Mouse (Mus musculus): ENCODE data around the gene Olfr251. TPM values are rescaled to one million over a fixed set of nuclear protein-coding genes. Genes with fewer than 3 reads are reported as not detected.
"Not testable (repeated sequence)": the region's sequence is repeated elsewhere in the genome, so short reads cannot be mapped to it uniquely, and the experiment has no call there.

The Olfr251 gene
- total RNA-seq (2015; ENCODE audit: low replicate concordance) (not detected in 2 replicates), total RNA-seq (2017; ENCODE audit: low replicate concordance) (not detected in 2 replicates)

- ATAC-seq (replicated peaks; ENCODE audit: low FRiP score, poor library complexity, severe bottlenecking), result no peak
Observed at GRCm38 (mm10) chr9:38376786-38377185, at the start of gene Olfr251. TSS of gene Olfr251 (plus strand) at chr9:38377086.

- no peak for ATAC-seq (replicated peaks; ENCODE audit: low FRiP score, poor library complexity, severe bottlenecking)
Observed at GRCm38 (mm10) chr9:38328760-38329159, 48.1 kb upstream of the Olfr251 start, which contains the start of gene Olfr25. TSS of gene Olfr25 (plus strand) at chr9:38329060.

GRCm38 (mm10) chr9:38348111-38348510 is 28.8 kb upstream of the Olfr251 start, which contains the start of gene Olfr898:
TSS of gene Olfr898 (plus strand) at chr9:38348411.
- no peak for ATAC-seq (replicated peaks; ENCODE audit: low FRiP score, poor library complexity, severe bottlenecking)

- ATAC-seq (replicated peaks; ENCODE audit: low FRiP score, poor library complexity, severe bottlenecking), result no peak
Observed at GRCm38 (mm10) chr9:38366596-38366995, 10.3 kb upstream of the Olfr251 start, which contains the start of gene Olfr250. TSS of gene Olfr250 (plus strand) at chr9:38366896.

- no peak for ATAC-seq (replicated peaks; ENCODE audit: low FRiP score, poor library complexity, severe bottlenecking)
Observed at GRCm38 (mm10) chr9:38401398-38401797, 24.5 kb downstream of the Olfr251 start, which contains the start of gene Olfr147. TSS of gene Olfr147 (plus strand) at chr9:38401698.

- ATAC-seq (replicated peaks; ENCODE audit: low FRiP score, poor library complexity, severe bottlenecking), result not testable (repeated sequence)
Observed at GRCm38 (mm10) chr9:38407502-38407901, 30.6 kb downstream of the Olfr251 start.

- not testable (repeated sequence) for ATAC-seq (replicated peaks; ENCODE audit: low FRiP score, poor library complexity, severe bottlenecking)
Observed at GRCm38 (mm10) chr9:38413502-38413901, 36.6 kb downstream of the Olfr251 start.

GRCm38 (mm10) chr9:38423801-38424200 is 46.9 kb downstream of the Olfr251 start:
- no peak for ATAC-seq (replicated peaks; ENCODE audit: low FRiP score, poor library complexity, severe bottlenecking)

GRCm38 (mm10) chr9:38427026-38427425 is 50.1 kb downstream of the Olfr251 start:
- no peak for ATAC-seq (replicated peaks; ENCODE audit: low FRiP score, poor library complexity, severe bottlenecking)

- no peak for ATAC-seq (replicated peaks; ENCODE audit: low FRiP score, poor library complexity, severe bottlenecking)
Observed at GRCm38 (mm10) chr9:38429155-38429554, 52.3 kb downstream of the Olfr251 start, which contains the start of gene Olfr901. TSS of gene Olfr901 (plus strand) at chr9:38429455.

Other genes starting within 250 kb of the Olfr251 start
- gene Olfr890, start 234.6 kb upstream of the Olfr251 start, total RNA-seq (2015; ENCODE audit: low replicate concordance), result not detected in 2 replicates
- not detected in 2 replicates for gene Olfr890, start 234.6 kb upstream of the Olfr251 start, total RNA-seq (2017; ENCODE audit: low replicate concordance)
- gene Olfr891, start 196.3 kb upstream of the Olfr251 start, total RNA-seq (2015; ENCODE audit: low replicate concordance), result not detected in 2 replicates
- gene Olfr891, start 196.3 kb upstream of the Olfr251 start, total RNA-seq (2017; ENCODE audit: low replicate concordance), result not detected in 2 replicates
- not detected in 2 replicates for gene Olfr893, start 168.7 kb upstream of the Olfr251 start, total RNA-seq (2015; ENCODE audit: low replicate concordance)
- gene Olfr893, start 168.7 kb upstream of the Olfr251 start, total RNA-seq (2017; ENCODE audit: low replicate concordance), result not detected in 2 replicates
- not detected in 2 replicates for gene Olfr894, start 159.0 kb upstream of the Olfr251 start, total RNA-seq (2015; ENCODE audit: low replicate concordance)
- gene Olfr894, start 159.0 kb upstream of the Olfr251 start, total RNA-seq (2017; ENCODE audit: low replicate concordance), result not detected in 2 replicates
- not detected in 2 replicates for gene Olfr143, start 124.3 kb upstream of the Olfr251 start, total RNA-seq (2015; ENCODE audit: low replicate concordance)
- not detected in 2 replicates for gene Olfr143, start 124.3 kb upstream of the Olfr251 start, total RNA-seq (2017; ENCODE audit: low replicate concordance)
- gene Olfr895, start 109.2 kb upstream of the Olfr251 start, total RNA-seq (2015; ENCODE audit: low replicate concordance), result not detected in 2 replicates
- gene Olfr895, start 109.2 kb upstream of the Olfr251 start, total RNA-seq (2017; ENCODE audit: low replicate concordance), result not detected in 2 replicates
- gene Olfr896-ps1, start 86.0 kb upstream of the Olfr251 start, total RNA-seq (2015; ENCODE audit: low replicate concordance), result not detected in 2 replicates
- gene Olfr896-ps1, start 86.0 kb upstream of the Olfr251 start, total RNA-seq (2017; ENCODE audit: low replicate concordance), result not detected in 2 replicates
- gene Olfr25, start 48.0 kb upstream of the Olfr251 start, total RNA-seq (2015; ENCODE audit: low replicate concordance), result not detected in 2 replicates
- 0.39 TPM in 1 of 2 replicates, not detected in the other for gene Olfr25, start 48.0 kb upstream of the Olfr251 start, total RNA-seq (2017; ENCODE audit: low replicate concordance)
- not detected in 2 replicates for gene Olfr898, start 28.7 kb upstream of the Olfr251 start, total RNA-seq (2015; ENCODE audit: low replicate concordance)
- gene Olfr898, start 28.7 kb upstream of the Olfr251 start, total RNA-seq (2017; ENCODE audit: low replicate concordance), result not detected in 2 replicates
- not detected in 2 replicates for gene Olfr250, start 10.2 kb upstream of the Olfr251 start, total RNA-seq (2015; ENCODE audit: low replicate concordance)
- not detected in 2 replicates for gene Olfr250, start 10.2 kb upstream of the Olfr251 start, total RNA-seq (2017; ENCODE audit: low replicate concordance)
- gene Olfr147, start 24.6 kb downstream of the Olfr251 start, total RNA-seq (2015; ENCODE audit: low replicate concordance), result not detected in 2 replicates
- not detected in 2 replicates for gene Olfr147, start 24.6 kb downstream of the Olfr251 start, total RNA-seq (2017; ENCODE audit: low replicate concordance)
- not detected in 2 replicates for gene Olfr901, start 52.4 kb downstream of the Olfr251 start, total RNA-seq (2015; ENCODE audit: low replicate concordance)
- not detected in 2 replicates for gene Olfr901, start 52.4 kb downstream of the Olfr251 start, total RNA-seq (2017; ENCODE audit: low replicate concordance)
- gene Olfr902, start 70.6 kb downstream of the Olfr251 start, total RNA-seq (2015; ENCODE audit: low replicate concordance), result not detected in 2 replicates
- gene Olfr902, start 70.6 kb downstream of the Olfr251 start, total RNA-seq (2017; ENCODE audit: low replicate concordance), result not detected in 2 replicates
- gene Olfr904, start 86.1 kb downstream of the Olfr251 start, total RNA-seq (2015; ENCODE audit: low replicate concordance), result not detected in 2 replicates
- gene Olfr904, start 86.1 kb downstream of the Olfr251 start, total RNA-seq (2017; ENCODE audit: low replicate concordance), result not detected in 2 replicates
- not detected in 2 replicates for gene Olfr905, start 94.0 kb downstream of the Olfr251 start, total RNA-seq (2015; ENCODE audit: low replicate concordance)
- gene Olfr905, start 94.0 kb downstream of the Olfr251 start, total RNA-seq (2017; ENCODE audit: low replicate concordance), result not detected in 2 replicates
- gene Olfr906, start 110.0 kb downstream of the Olfr251 start, total RNA-seq (2015; ENCODE audit: low replicate concordance), result not detected in 2 replicates
- gene Olfr906, start 110.0 kb downstream of the Olfr251 start, total RNA-seq (2017; ENCODE audit: low replicate concordance), result not detected in 2 replicates
- not detected in 2 replicates for gene Olfr907, start 118.7 kb downstream of the Olfr251 start, total RNA-seq (2015; ENCODE audit: low replicate concordance)
- gene Olfr907, start 118.7 kb downstream of the Olfr251 start, total RNA-seq (2017; ENCODE audit: low replicate concordance), result not detected in 2 replicates
- gene Olfr911-ps1, start 144.5 kb downstream of the Olfr251 start, total RNA-seq (2015; ENCODE audit: low replicate concordance), result not detected in 2 replicates
- not detected in 2 replicates for gene Olfr911-ps1, start 144.5 kb downstream of the Olfr251 start, total RNA-seq (2017; ENCODE audit: low replicate concordance)
- not detected in 2 replicates for gene Olfr910, start 160.8 kb downstream of the Olfr251 start, total RNA-seq (2015; ENCODE audit: low replicate concordance)
- not detected in 2 replicates for gene Olfr910, start 160.8 kb downstream of the Olfr251 start, total RNA-seq (2017; ENCODE audit: low replicate concordance)
- gene Olfr912, start 203.1 kb downstream of the Olfr251 start, total RNA-seq (2015; ENCODE audit: low replicate concordance), result not detected in 2 replicates
- gene Olfr912, start 203.1 kb downstream of the Olfr251 start, total RNA-seq (2017; ENCODE audit: low replicate concordance), result not detected in 2 replicates
- gene Olfr913, start 215.7 kb downstream of the Olfr251 start, total RNA-seq (2015; ENCODE audit: low replicate concordance), result not detected in 2 replicates
- not detected in 2 replicates for gene Olfr913, start 215.7 kb downstream of the Olfr251 start, total RNA-seq (2017; ENCODE audit: low replicate concordance)
- not detected in 2 replicates for gene Olfr914, start 228.0 kb downstream of the Olfr251 start, total RNA-seq (2015; ENCODE audit: low replicate concordance)
- not detected in 2 replicates for gene Olfr914, start 228.0 kb downstream of the Olfr251 start, total RNA-seq (2017; ENCODE audit: low replicate concordance)

All from erythroid progenitor cell, adult 5-6 weeks (primary cell).